Mouse (Mus musculus): Measurements from ENCODE around the gene Gm26661. TPM values are rescaled to one million over a fixed set of nuclear protein-coding genes. Genes with fewer than 3 reads are reported as not detected.

Gene Gm26661
- total and polyA plus RNA-seq, 2 experiments from 2014 or later: not detected

DNA sequence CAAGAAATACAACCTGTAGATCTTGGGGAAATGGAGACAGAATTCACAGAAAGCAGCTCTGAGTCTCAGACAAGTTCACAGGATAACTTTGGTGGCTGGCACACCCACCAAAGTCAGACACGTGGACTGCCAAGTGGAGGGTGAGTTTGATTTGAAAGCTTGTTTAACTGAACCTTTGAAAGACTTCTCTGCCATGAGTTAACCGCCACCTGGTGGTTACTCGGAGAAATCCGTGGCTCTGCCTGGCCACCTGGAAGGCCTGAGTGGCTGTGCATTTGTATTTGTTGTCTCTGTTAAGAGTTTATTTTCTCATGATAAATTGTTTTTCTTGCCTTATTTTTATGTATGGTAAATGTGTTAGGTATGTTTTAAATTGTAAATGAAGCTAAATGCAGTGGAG, 10.4 kb downstream of the Gm26661 start:
- no peak overlapping the region for H3K4me3 ChIP-seq (ENCODE audit: low read depth, low read length)
- DNase-seq (ENCODE audit: low spot score): peak; percentile 59
- H3K9me3 ChIP-seq (replicated peaks; ENCODE audit: control insufficient read depth, low read length): no peaks in the 10 kb centered on the region
- H3K36me3 ChIP-seq (replicated peaks; ENCODE audit: control insufficient read depth, insufficient read depth, low read length): no peaks in the 10 kb centered on the region
- H3K4me2 ChIP-seq (ENCODE audit: low read depth, low read length): no peak overlapping the region
- no peaks in the 10 kb centered on the region for H3K4me1 ChIP-seq (ENCODE audit: control insufficient read depth, insufficient read depth)
- no peak overlapping the region for H3K9ac ChIP-seq (replicated peaks; ENCODE audit: low read depth, low read length)
- ATAC-seq (ENCODE audit: insufficient read depth, low read depth): no peak
- WGBS: 7% methylated on average over 4 of the region's 4 CpGs
- H3K27ac ChIP-seq (ENCODE audit: low read depth): no peak overlapping the region
- TF ChIP-seq CTCF (IDR thresholded peaks at IDR 0.05; ENCODE audit: low read depth) (peak; percentile 61), EP300 (IDR thresholded peaks at IDR 0.05; ENCODE audit: low read depth) (no peak)
- H3K27me3 ChIP-seq (ENCODE audit: control insufficient read depth, insufficient read depth, low read length): no peaks in the 10 kb centered on the region

DNA sequence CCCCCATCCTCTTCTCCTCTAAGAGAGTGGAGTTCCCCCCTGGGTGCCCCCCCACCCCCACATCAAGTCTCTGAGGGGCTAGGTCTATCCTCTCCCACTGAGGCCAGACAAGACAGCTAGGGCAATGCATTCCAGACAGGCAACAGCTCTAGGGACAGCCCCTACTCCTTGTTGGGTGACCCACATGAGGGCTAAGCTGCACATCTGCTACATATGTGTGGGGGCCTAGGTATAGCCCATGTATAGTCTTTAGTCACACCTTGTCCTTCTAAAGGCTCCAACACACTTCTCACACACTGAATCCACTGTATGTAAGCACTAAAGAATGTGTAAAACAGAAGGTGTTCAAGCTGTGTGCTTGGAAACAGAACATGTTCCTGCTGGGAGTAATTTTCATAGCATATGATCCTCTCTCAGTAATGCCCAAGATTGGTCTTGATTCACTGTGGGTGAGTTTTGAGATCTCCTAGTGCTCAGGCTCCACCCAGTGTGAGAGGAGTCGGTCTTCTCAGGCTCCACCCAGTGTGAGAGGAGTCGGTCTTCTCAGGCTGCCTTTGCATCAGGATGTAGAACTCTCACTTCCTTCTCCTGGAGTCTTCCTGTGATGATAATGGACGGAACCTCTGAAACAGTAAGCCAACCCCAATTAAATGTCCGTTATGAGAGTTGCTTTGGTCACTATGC, 12.6 kb downstream of the Gm26661 start:
- Histone ChIP-seq H3K27me3 (ENCODE audit: control insufficient read depth, insufficient read depth, low read length) (no peaks in the 10 kb centered on the region), H3K36me3 (replicated peaks; ENCODE audit: control insufficient read depth, insufficient read depth, low read length) (no peaks in the 10 kb centered on the region), H3K9ac (replicated peaks; ENCODE audit: low read depth, low read length) (no peak overlapping the region), H3K4me2 (ENCODE audit: low read depth, low read length) (no peak overlapping the region), H3K4me3 (ENCODE audit: low read depth, low read length) (no peak overlapping the region), H3K27ac (ENCODE audit: low read depth) (no peak overlapping the region), H3K4me1 (ENCODE audit: control insufficient read depth, insufficient read depth) (peaks cover 7% of the 10 kb centered on the region; the same call in 1 of the 2 replicates), H3K9me3 (replicated peaks; ENCODE audit: control insufficient read depth, low read length) (no peaks in the 10 kb centered on the region)
- DNase-seq (ENCODE audit: low spot score): no peak
- ATAC-seq (ENCODE audit: insufficient read depth, low read depth): no peak
- TF ChIP-seq EP300 (IDR thresholded peaks at IDR 0.05; ENCODE audit: low read depth): no peak
- TF ChIP-seq CTCF (IDR thresholded peaks at IDR 0.05; ENCODE audit: low read depth): no peak
- WGBS: 44% methylated on average over 4 of the region's 4 CpGs

DNA sequence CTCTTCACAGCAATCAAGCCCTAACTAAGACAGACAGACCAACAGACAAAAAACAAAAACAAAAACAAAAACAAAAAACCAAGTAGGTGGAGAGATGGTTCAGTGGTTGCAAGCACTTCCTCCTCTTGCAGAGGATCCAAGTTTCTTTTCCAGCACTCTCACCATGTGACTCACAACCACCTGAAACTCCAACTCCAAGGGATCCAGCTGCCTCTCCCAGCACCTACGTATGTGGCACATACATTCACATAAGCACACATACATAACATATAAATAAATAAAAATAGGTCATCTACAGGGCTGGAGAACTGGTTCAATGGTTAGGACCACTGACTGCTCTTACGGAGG, 13.1 kb downstream of the Gm26661 start:
- no peak for ATAC-seq (ENCODE audit: insufficient read depth, low read depth)
- no peak overlapping the region for H3K4me3 ChIP-seq (ENCODE audit: low read depth, low read length)
- no peaks in the 10 kb centered on the region for H3K27me3 ChIP-seq (ENCODE audit: control insufficient read depth, insufficient read depth, low read length)
- 86% methylated on average over 2 of the region's 2 CpGs for WGBS
- no peaks in the 10 kb centered on the region for H3K9me3 ChIP-seq (replicated peaks; ENCODE audit: control insufficient read depth, low read length)
- no peak overlapping the region for H3K27ac ChIP-seq (ENCODE audit: low read depth)
- H3K4me2 ChIP-seq (ENCODE audit: low read depth, low read length): no peak overlapping the region
- peaks cover 7% of the 10 kb centered on the region; the same call in 1 of the 2 replicates for H3K4me1 ChIP-seq (ENCODE audit: control insufficient read depth, insufficient read depth)
- H3K36me3 ChIP-seq (replicated peaks; ENCODE audit: control insufficient read depth, insufficient read depth, low read length): no peaks in the 10 kb centered on the region
- no peak overlapping the region for H3K9ac ChIP-seq (replicated peaks; ENCODE audit: low read depth, low read length)
- TF ChIP-seq CTCF (IDR thresholded peaks at IDR 0.05; ENCODE audit: low read depth): no peak
- no peak for DNase-seq (ENCODE audit: low spot score)

DNA sequence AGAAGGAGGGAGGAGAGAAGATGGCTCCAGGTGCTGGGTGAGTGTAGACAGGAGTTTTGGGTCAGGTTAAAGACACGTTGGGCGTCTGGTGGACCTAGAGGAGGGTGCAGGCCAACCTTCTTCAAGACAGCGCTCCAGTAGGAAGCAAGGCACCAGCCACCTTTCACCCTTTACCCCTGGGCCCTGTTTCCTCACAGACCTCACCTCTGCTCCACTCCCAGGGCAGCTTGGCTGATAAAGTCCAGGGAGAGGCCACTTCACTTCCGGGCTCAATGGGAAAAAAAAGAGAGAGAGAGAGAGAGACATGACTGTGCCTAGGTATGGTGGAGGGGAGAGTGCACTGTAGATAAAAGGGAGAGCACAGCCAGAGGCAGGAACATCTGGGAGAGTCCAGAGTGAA, 16.3 kb downstream of the Gm26661 start:
- WGBS: 40% methylated on average over 4 of the region's 4 CpGs
- no peak overlapping the region for H3K27ac ChIP-seq (ENCODE audit: low read depth)
- H3K9ac ChIP-seq (replicated peaks; ENCODE audit: low read depth, low read length): no peak overlapping the region
- TF ChIP-seq EP300 (IDR thresholded peaks at IDR 0.05; ENCODE audit: low read depth) (no peak), CTCF (IDR thresholded peaks at IDR 0.05; ENCODE audit: low read depth) (no peak)
- ATAC-seq (ENCODE audit: insufficient read depth, low read depth) (no peak), DNase-seq (ENCODE audit: low spot score) (no peak)
- H3K9me3 ChIP-seq (replicated peaks; ENCODE audit: control insufficient read depth, low read length): peaks cover 7% of the 10 kb centered on the region; the same call in 1 of the 2 replicates
- H3K4me3 ChIP-seq (ENCODE audit: low read depth, low read length): no peak overlapping the region
- H3K4me2 ChIP-seq (ENCODE audit: low read depth, low read length): no peak overlapping the region
- H3K27me3 ChIP-seq (ENCODE audit: control insufficient read depth, insufficient read depth, low read length): no peaks in the 10 kb centered on the region
- H3K36me3 ChIP-seq (replicated peaks; ENCODE audit: control insufficient read depth, insufficient read depth, low read length): no peaks in the 10 kb centered on the region
- H3K4me1 ChIP-seq (ENCODE audit: control insufficient read depth, insufficient read depth): peaks cover 7% of the 10 kb centered on the region; the same call in 1 of the 2 replicates

DNA sequence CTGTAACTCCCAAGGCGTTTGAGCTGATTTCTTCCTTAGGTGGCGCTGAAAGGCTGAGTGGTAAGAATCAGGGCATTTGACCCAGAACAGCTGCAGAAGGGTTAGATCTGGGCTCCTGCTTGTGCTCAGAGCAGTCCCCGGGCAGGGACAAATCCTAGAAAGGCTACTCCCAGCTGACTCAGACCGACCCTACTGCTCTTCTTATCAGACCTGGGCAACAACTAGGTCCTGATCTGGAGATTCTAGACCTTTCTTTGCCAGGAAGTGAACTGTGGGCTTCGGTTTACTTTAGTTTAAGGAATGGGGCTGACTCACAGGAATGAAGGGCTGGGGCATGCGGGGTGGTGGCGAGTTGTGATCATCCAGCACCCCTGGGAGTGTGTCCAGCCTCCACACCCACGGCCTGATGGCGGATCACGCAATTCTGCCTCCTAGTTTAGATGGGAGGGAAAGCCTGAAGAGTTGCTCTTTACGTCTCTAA, 17.2 kb downstream of the Gm26661 start:
- no peak for TF ChIP-seq EP300 (IDR thresholded peaks at IDR 0.05; ENCODE audit: low read depth)
- no peak for TF ChIP-seq CTCF (IDR thresholded peaks at IDR 0.05; ENCODE audit: low read depth)
- no peak; the same call in 1 of the 2 replicates for ATAC-seq (ENCODE audit: insufficient read depth, low read depth)
- H3K36me3 ChIP-seq (replicated peaks; ENCODE audit: control insufficient read depth, insufficient read depth, low read length): no peaks in the 10 kb centered on the region
- DNase-seq (ENCODE audit: low spot score): peak; percentile 24
- WGBS: 49% methylated on average over 11 of the region's 11 CpGs
- no peak overlapping the region for H3K9ac ChIP-seq (replicated peaks; ENCODE audit: low read depth, low read length)
- no peak overlapping the region for H3K4me3 ChIP-seq (ENCODE audit: low read depth, low read length)
- peaks cover 9% of the 10 kb centered on the region; the same call in 1 of the 2 replicates for H3K4me1 ChIP-seq (ENCODE audit: control insufficient read depth, insufficient read depth)
- no peak overlapping the region for H3K4me2 ChIP-seq (ENCODE audit: low read depth, low read length)
- peaks cover 7% of the 10 kb centered on the region; the same call in 1 of the 2 replicates for H3K9me3 ChIP-seq (replicated peaks; ENCODE audit: control insufficient read depth, low read length)
- H3K27me3 ChIP-seq (ENCODE audit: control insufficient read depth, insufficient read depth, low read length): no peaks in the 10 kb centered on the region
- H3K27ac ChIP-seq (ENCODE audit: low read depth): peak overlapping the region; percentile 46; the same call in 1 of the 2 replicates
